Mouse (Mus musculus): ENCODE results near the gene Cga.

- TF ChIP-seq CTCF (IDR thresholded peaks at IDR 0.05; ENCODE audit: low read depth) (no peak), EP300 (IDR thresholded peaks at IDR 0.05; ENCODE audit: low read depth) (no peak)
Measured at GRCm38 (mm10) chr4:34907026-34907425, 13.4 kb downstream of the Cga start.
